Mouse (Mus musculus): ENCODE measurements around the gene Cited2.

The Cited2 gene

GRCm38 (mm10) chr10:17723871-17724741 is 1.1 kb downstream of the Cited2 start:
- DNase-seq (ENCODE audit: low read depth): no peak

DNA sequence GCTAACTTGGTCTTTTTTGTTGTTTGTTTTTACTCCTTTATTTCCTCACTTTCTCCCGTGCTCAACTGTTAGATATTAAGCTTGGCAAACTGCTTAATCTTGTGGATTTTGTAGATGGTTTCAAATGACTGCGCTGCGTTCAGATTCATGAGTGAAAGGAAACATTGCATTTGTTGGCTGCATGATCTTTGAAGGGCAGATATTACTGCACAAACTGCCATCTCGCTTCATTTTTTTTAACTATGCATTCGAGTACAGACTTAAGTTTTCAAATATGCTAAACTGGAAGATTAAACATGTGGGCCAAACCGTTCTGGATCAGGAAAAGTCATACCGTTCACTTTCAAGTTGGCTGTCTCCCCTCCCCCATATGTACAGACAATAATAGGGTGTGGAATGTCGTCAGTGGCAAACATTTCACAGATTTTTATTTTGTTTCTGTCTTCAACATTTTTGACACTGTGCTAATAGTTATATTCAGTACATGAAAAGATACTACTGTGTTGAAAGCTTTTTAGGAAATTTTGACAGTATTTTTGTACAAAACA is 2.1 kb downstream of the Cited2 start:
- DNase-seq (ENCODE audit: low read depth): no peak

DNA sequence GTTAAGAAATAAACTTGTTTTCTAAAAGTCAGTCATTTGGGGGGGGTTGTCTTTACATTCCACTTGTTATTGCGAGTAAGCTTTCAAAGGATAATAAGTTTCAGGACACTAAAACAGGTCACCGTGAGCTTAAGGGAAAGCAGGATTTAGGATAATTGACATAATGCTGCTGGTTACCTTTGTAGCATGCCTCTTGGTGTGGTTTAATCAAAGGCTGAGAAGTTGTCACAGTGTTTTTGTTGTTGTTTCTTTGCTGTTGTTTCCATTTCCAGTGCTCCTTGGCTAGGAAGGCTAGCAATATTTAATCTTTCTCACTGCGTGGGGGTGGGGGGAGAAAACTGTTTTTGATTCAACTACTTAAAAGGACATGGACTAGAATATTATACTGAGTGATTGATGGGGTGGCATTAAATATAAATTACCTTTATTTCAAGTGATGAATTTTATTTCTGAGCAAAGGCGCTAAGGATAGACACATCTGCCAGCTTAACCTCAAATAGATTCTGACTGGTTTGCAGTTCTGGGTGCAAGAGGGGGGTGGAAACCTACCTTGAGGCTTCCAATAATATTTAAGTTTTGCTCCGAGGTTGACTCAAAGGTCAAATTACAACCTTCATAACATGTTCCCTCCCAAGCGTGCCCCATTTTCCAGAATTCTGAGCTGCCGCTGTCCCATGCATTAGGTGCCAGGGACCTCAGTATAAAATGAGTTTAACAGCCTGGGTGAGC is 2.8 kb downstream of the Cited2 start:
- no peak for DNase-seq (ENCODE audit: low read depth)

DNA sequence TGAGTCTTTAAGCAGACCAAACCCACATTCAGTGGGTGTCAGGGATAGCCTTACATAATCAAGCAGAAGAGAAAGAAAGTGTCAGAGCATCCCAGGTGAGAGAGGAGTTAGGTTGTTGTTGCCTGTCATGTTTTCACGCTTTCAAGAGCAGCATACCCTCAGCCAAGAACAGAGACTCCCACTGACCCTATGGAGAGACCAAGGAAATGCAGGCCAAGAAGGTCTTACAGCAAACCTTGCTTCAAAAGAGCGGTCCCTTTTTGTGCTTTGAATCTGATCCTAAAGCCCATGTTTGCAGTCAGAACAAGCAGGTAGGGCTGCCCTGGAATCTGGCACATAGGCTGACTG is 3.3 kb downstream of the Cited2 start:
- no peak for DNase-seq (ENCODE audit: low read depth)

DNA sequence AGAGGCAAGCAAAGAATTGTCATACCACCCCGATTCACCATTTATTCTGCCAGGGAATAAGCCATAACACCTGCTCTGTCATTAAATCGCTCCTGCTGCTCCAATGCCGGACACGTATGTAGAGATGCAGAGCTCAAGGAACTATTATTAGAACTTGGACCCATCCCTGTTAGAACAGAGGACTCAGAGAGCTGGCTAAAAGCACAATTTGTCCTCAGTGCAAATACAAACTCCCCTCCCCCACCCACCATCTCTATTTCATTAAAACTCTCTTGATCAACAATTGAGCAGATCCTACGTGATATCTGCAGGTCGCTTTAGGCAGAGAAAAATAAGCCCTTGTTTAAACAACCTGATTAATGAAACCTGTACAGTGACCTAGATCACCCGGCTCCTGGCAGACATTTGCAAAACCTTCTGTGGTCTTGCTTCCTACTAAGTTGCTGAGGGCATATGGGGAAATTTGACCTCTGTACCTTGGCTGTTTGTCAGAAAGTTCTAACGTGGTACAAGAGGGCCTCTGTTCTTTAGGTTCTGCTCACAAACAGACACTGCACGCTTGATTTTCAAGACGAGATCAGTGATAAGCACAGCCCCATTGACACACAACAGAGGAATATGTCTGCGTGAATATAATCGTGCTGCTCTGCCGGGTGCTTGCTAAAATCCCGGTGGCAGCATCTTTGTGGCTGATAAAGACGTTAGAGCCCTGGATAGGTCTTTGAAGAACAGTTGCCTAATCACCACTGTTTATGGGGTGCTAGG is 4.3 kb downstream of the Cited2 start:
- DNase-seq (ENCODE audit: low read depth): no peak

GRCm38 (mm10) chr10:17727926-17728279 is 4.9 kb downstream of the Cited2 start:
- DNase-seq (ENCODE audit: low read depth): no peak

GRCm38 (mm10) chr10:17728711-17729110 is 5.7 kb downstream of the Cited2 start:
- no peak for DNase-seq (ENCODE audit: low read depth)

DNA sequence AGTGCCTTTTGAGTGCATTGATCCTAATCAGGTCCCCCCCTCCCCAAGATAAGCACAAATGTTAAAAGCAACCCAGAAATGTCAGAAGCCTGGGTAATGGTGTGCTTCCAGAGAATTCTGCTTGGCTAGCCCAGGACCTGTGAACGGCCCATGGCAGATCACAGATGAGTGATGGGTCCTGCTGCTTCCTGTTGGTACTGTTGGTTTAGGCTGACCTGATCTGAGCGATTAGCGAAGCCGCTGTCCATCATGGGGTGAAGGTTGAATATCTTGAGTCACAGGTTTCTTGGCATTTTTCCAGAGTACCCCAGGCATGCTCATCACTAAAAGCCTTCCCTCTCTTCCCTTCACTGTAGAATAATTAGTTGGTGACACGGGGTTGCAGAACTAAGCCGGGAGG is 6.5 kb downstream of the Cited2 start:
- DNase-seq (ENCODE audit: low read depth): no peak

- DNase-seq (ENCODE audit: low read depth): peak; percentile 61
These were observed 10.0 kb downstream of the Cited2 start for GRCm38 (mm10) chr10:17733057-17733456.

GRCm38 (mm10) chr10:17742581-17742980 is 19.6 kb downstream of the Cited2 start:
- no peak for DNase-seq (ENCODE audit: low read depth)

GRCm38 (mm10) chr10:17752478-17752877 is 29.5 kb downstream of the Cited2 start:
- DNase-seq (ENCODE audit: low read depth): no peak

GRCm38 (mm10) chr10:17759772-17760171 is 36.8 kb downstream of the Cited2 start:
- no peak for DNase-seq (ENCODE audit: low read depth)

DNA sequence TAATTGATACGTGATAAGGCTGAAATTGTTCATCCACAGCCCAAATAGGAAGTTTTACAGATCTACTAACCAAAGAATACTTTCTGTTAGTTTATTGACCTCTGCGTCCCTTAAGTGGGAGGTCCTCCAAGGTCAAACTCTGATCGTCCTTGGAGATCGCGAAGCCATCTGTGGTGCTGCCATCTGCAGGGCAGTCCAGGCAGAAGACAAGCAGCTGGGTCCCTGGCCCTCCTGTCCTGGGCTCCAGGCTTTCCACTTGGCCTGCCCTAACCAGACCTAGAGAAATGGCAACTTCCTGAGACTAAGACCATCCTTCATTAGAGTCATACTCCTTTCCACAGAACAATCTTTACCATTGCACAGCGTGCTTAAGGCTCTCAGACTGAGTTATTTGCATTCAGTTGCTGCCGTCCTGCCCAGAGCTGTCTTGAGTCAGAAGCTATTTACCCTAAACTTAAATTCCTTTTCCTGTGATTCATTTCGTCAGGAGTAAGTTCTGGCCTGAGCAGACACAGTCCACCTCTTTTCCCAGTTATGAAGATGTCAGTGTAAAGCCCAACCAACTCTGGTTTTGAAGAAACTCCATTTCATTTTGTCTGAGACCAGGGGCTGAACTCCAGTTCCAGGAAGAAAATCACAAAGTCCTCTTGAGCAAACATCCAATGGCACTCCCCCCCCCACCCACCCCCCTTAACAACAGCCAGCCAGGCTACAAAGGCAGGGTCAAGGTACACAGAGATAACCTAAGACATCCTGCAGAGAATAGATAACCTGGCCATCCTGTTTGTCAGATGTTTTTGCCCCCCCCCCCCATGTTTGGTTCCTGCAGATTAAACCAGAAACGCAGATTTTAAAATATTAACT is 38.0 kb downstream of the Cited2 start:
- no peak for DNase-seq (ENCODE audit: low read depth)

GRCm38 (mm10) chr10:17761652-17762051 is 38.6 kb downstream of the Cited2 start:
- DNase-seq (ENCODE audit: low read depth): no peak

GRCm38 (mm10) chr10:17762946-17763345 is 39.9 kb downstream of the Cited2 start:
- DNase-seq (ENCODE audit: low read depth): no peak

- no peak for DNase-seq (ENCODE audit: low read depth)
These were observed 46.8 kb downstream of the Cited2 start for GRCm38 (mm10) chr10:17769856-17770255.

DNA sequence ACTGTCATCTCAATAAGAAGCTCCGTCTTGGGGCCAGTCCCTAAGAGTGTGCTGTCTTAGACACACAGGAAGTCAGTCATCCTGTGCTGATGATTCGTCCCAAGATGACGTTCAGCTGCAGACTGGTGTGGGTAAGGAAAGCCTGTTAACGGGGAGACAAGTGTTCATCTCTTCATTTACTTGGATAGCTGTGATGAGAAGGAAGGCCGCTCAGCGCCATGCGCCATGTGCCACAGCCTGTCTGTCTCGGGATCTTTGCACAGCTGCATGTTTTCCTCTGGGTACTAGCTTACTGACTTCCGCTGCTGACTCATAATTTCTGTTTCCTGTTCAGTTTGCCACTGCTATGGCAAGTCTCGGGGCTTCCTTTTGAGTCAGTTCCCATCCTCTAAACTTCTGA is 49.3 kb downstream of the Cited2 start:
- DNase-seq (ENCODE audit: low read depth): no peak

DNA sequence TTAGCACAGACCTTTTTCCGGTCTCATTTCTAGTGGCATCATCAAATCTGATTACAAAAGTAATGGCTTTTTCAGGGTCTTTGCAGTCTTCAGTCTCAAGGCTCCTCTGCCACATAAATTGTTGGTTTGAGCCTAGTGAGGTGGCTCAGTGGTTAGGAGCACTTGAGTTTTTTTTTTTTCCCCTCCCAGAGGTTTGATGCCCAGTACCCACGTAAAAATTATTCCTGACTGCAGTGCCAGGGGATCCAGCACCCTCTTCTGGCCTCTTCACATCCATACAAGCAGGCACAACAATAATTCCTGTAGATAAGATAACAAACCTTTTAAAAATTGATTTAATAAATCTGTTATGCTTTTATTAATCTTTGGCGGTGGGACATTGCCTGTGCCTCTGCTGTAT is 51.3 kb downstream of the Cited2 start:
- no peak for DNase-seq (ENCODE audit: low read depth)

- no peak for DNase-seq (ENCODE audit: low read depth)
These were observed 52.1 kb downstream of the Cited2 start for GRCm38 (mm10) chr10:17775079-17775478.

Measured in c-Kit-positive CD71-positive TER-119-negative erythroid progenitor cells, embryonic 14.5 days (primary cell).